Mouse (Mus musculus) limb, embryonic 11.5 days (tissue): ENCODE measurements around the gene St8sia4. TPM values are rescaled to one million over a fixed set of nuclear protein-coding genes. Genes with fewer than 3 reads are reported as not detected.

Experiments used
- ATAC-seq: fragments of 200-750 bp; cut with Nextera tagmentation; 2 replicates; pipeline ENCODE4 v1.8.0; 2017; ENCODE audit warnings: low read depth; ENCODE audit not compliant: insufficient number of reproducible peaks, low FRiP score, low TSS enrichment
- DNase-seq: peaks from one replicate; pipeline ENCODE4 v3.0.0-alpha.2; 2015; ENCODE audit warnings: low spot score
- H3K27ac ChIP-seq: fragments of 300-500 bp; sonication (generic); replicated peaks from 2 replicates; pipeline ENCODE4 v1.5.1; 2014; ENCODE audit warnings: low read depth, mild to moderate bottlenecking, low read length
- H3K27me3 ChIP-seq: fragments of 300-500 bp; sonication (generic); 2 replicates; pipeline ENCODE4 v1.6.1; 2014; ENCODE audit warnings: mild to moderate bottlenecking, low read length, mixed read lengths; ENCODE audit not compliant: control insufficient read depth, insufficient read depth
- H3K36me3 ChIP-seq: fragments of 300-500 bp; sonication (generic); 2 replicates; pipeline ENCODE4 v1.6.1; 2014; ENCODE audit warnings: mild to moderate bottlenecking, low read length, moderate library complexity, mixed read lengths; ENCODE audit not compliant: control insufficient read depth, insufficient read depth
- H3K4me1 ChIP-seq: fragments of 300-500 bp; sonication (generic); 2 replicates; pipeline ENCODE4 v1.6.1; 2014; ENCODE audit warnings: low read length, mixed read lengths; ENCODE audit not compliant: control insufficient read depth, insufficient read depth
- H3K4me2 ChIP-seq: fragments of 300-500 bp; sonication (generic); 2 replicates; pipeline ENCODE4 v1.6.1; 2014; ENCODE audit warnings: low read depth, mild to moderate bottlenecking, moderate library complexity; ENCODE audit not compliant: severe bottlenecking
- H3K4me3 ChIP-seq: fragments of 300-500 bp; sonication (generic); 2 replicates; pipeline ENCODE4 v1.5.1; 2014; ENCODE audit warnings: low read depth, low read length
- H3K9ac ChIP-seq: fragments of 300-500 bp; sonication (generic); 2 replicates; pipeline ENCODE4 v1.6.1; 2014; ENCODE audit warnings: mild to moderate bottlenecking, low read length
- H3K9me3 ChIP-seq: fragments of 300-500 bp; sonication (generic); 2 replicates; pipeline ENCODE4 v1.6.1; 2016; ENCODE audit warnings: low read length; ENCODE audit not compliant: control insufficient read depth
- WGBS: fragments of 180-500 bp; shearing (Covaris S2); extraction: QIAGEN DNeasy Blood & Tissue Kit; methylation state at CpG from one replicate; pipeline ENCODE4 v1.1.7; 2014; 5-methylcytosine and 5-hydroxymethylcytosine counted together
- polyA plus RNA-seq: library from polyadenylated mRNA; unstranded; fragments of >200 nt; fragmentation: Nextera tagmentation; extraction: Ambion mirVana; gene quantifications from 2 replicates; pipeline ENCODE4 v1.2.1, GENCODE M21; 2014

Gene St8sia4
- polyA plus RNA-seq = 2.9 and 4.1 TPM in 2 replicates

DNA sequence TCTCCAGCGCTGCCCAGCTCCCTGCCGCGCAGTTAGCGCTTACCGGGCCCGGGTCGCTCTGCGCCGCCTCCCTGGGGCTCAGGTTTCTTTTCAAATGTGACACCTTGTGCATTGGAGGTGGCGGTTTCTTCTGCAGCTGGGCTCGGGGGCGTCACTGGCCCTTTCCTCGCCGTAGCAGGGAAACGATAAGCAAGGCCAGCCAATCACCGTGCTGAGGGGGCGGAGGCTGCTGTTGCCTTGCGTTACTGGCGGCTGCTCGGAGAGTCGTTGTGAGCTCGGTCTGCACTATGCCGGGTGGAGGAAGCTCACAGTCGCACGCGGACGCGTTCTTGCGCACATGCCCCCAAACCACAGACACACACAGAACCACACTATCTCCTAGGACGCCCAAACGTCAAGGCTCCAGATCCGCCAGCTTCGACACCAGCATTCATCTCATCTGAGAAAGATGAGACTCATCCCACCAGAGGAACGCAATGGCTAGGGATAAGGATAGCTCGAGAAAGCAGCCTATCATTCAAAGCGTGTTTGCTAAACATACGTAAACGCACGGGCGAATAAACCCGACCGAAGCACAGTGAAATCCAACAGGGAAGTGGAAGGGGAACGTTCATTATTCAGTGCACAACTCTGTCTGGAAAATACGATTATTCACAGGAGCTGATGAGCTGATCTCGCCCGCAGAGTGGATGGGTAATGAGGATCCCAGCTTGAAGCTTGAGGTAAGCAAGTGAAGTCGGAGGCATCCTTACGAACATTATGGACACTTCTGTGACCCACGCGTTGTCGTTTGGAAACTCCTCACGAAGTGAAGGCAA is at the start of gene St8sia4:
St8sia4 (minus strand) TSS at position 137 of the 818 bp plus-strand sequence.
- Histone ChIP-seq H3K36me3 (no peaks in the 10 kb centered on the region), H3K4me1 (no peaks in the 10 kb centered on the region), H3K4me2 (peak within 1 kb of the TSS; percentile 83), H3K27ac (no peak within 1 kb of the TSS), H3K9me3 (no peaks in the 10 kb centered on the region), H3K9ac (peak within 1 kb of the TSS; percentile 49), H3K4me3 (peak within 1 kb of the TSS; percentile 37), H3K27me3 (0 out of 2 replicates have a peak, but pooled peaks cover 5% of the 10 kb centered on the region)
- WGBS = under 1% methylated on average over 52 of the region's 52 CpGs
- ATAC-seq = peak; percentile 96
- DNase-seq = peak; percentile 87

DNA sequence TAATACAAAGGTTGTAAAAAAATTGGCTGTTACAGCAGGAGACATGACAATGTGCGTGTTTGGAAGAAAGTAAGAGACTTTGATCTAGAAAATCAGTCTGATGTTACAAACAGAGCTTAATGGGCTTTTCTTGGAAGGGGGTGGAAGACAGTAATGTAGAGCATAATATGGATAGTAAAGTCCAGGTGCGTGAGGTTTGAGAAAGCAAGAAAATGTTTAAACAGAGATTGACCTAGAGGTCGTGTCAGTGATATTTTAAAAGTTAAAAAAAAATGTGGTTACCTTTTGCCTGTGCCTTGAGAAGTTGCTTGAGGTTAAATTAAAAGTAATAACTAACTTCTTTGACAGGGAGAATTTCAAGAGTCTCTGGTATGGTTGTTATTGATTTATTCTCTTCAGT is 41.8 kb upstream of the St8sia4 start:
- Histone ChIP-seq H3K36me3 (no peaks in the 10 kb centered on the region), H3K4me2 (no peak overlapping the region), H3K27ac (no peak overlapping the region), H3K4me3 (no peak overlapping the region), H3K9ac (no peak overlapping the region), H3K27me3 (no peaks in the 10 kb centered on the region), H3K9me3 (no peaks in the 10 kb centered on the region), H3K4me1 (no peaks in the 10 kb centered on the region)
- DNase-seq (no peak), ATAC-seq (no peak)
- WGBS = 63% methylated on average over 3 of the region's 3 CpGs

DNA sequence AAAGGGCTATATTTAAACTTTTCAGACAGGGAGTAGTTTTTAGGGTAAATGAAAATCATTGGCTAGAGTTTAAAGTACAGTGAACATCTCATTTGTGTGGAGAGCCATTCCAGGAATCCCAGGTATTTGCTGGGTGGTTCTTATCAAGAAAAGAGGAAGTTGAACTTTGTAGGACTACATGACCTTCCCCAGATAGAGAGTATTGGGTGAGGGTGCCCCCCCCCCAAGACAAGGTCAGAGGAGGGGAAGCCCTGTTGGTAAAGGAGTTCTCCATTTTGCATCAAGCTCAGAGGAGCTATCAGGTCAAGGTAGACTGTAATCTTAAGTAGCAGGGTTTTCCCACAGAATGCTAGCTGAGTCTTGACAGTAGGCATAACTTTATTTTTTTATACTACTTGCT is 32.5 kb upstream of the St8sia4 start:
- H3K4me1 ChIP-seq = no peaks in the 10 kb centered on the region
- no peak overlapping the region for H3K27ac ChIP-seq
- H3K36me3 ChIP-seq = no peaks in the 10 kb centered on the region
- H3K9ac ChIP-seq = no peak overlapping the region
- no peaks in the 10 kb centered on the region for H3K27me3 ChIP-seq
- H3K4me2 ChIP-seq = no peak overlapping the region
- DNase-seq = no peak
- ATAC-seq = no peak
- no peaks in the 10 kb centered on the region for H3K9me3 ChIP-seq
- no peak overlapping the region for H3K4me3 ChIP-seq

DNA sequence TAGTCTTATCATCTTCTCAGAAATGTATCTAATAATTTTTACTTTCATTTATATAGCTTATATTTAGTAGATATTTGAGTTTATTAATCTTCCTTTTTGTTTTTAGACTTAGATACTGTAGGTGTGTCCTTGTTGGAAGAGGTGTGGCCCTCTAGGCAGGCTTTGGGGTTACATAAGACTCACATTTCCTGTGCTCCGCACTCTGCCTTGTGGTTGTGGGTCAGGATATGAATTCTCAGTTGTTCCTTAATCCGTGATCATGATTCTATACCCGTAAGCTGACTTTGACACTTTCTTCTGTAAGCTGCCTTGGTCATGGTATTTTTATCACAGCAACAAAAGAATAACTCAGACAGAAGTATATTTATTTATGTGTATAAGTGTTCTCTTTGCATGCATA is 6.7 kb upstream of the St8sia4 start:
- H3K9ac ChIP-seq = no peak overlapping the region
- ATAC-seq = no peak
- 88% methylated on average over 3 of the region's 3 CpGs for WGBS

DNA sequence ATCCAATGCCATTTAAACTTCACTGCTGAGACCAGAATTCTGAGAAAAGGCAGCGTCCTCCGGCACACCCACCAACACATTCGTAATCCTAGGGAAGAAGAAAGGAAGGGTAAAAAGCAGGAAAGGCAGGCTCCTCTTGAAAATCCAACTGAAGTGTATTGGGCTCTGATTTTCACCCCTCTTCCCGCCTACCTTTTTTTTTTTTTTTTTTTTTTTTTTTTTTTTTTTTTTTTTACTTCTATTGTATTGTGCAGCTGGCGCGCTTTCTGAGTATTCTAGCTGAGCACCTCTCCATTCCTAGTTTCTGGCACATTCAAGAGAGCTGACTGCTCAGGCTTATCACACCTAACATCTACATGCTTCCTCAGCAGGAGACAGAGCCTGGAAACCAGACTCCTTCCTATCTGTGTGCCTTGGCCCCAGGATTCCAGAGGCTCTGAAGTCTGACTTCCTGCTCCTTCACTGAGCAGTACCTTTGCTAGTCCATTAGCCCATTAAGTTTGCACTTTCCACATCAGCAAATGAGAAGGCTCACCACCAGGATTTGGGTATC is 958 bp upstream of the St8sia4 start:
- Histone ChIP-seq H3K27me3 (0 out of 2 replicates have a peak, but pooled peaks cover 5% of the 10 kb centered on the region), H3K27ac (no peak overlapping the region), H3K36me3 (no peaks in the 10 kb centered on the region), H3K4me2 (peak overlapping the region; percentile 83), H3K9ac (peak overlapping the region; percentile 37; the same call in 1 of the 2 replicates), H3K9me3 (no peaks in the 10 kb centered on the region), H3K4me3 (peak overlapping the region; percentile 37), H3K4me1 (no peaks in the 10 kb centered on the region)
- no peak for ATAC-seq
- DNase-seq = peak; percentile 31
- 10% methylated on average over 6 of the region's 6 CpGs for WGBS

More for the DNA sequence above, 6.7 kb upstream of the St8sia4 start:
- no peaks in the 10 kb centered on the region for H3K9me3 ChIP-seq
- H3K4me2 ChIP-seq = no peak overlapping the region
- H3K27me3 ChIP-seq = no peaks in the 10 kb centered on the region
- no peaks in the 10 kb centered on the region for H3K4me1 ChIP-seq
- no peaks in the 10 kb centered on the region for H3K36me3 ChIP-seq
- no peak for DNase-seq
- H3K4me3 ChIP-seq = no peak overlapping the region
- no peak overlapping the region for H3K27ac ChIP-seq

DNA sequence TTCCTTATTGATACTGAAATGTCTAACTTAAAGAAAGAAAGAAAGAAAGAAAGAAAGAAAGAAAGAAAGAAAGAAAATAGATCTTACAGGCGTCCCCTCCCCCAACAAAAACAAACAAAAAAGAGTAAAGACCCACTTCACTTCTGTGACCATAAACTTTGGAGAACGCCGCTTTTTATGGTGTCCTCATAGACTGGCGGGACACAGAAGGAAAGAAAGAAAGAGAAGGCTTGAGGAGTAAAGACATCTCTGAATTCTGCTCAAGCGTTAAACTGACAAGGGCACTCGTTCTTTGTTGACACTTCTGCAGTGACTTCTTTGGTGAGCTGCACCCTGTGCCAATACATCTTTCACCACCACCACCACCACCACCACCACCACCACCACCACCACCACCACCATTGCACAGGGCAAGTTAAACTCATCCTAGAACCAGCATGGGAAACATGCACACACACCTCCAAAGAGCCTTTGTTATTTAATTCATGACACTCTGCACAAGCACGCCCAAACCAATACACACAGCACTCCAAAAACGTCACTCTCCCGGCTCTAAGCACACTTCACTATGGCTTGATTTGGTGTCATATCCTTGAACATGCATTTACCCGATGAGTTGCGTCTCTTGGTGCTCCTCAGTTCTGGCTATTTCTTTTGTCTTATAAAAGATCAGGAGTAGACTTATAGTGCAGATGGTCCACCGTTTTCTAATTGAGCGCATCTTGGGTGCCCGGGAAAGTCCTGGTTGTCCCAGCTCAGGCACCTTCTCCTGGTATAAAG is 640 bp downstream of the St8sia4 start:
- H3K4me1 ChIP-seq = no peaks in the 10 kb centered on the region
- no peak overlapping the region for H3K27ac ChIP-seq
- H3K27me3 ChIP-seq = 0 out of 2 replicates have a peak, but pooled peaks cover 5% of the 10 kb centered on the region
- 2% methylated on average over 14 of the region's 14 CpGs for WGBS
- no peaks in the 10 kb centered on the region for H3K9me3 ChIP-seq
- H3K36me3 ChIP-seq = no peaks in the 10 kb centered on the region
- DNase-seq (peak; percentile 21), ATAC-seq (no peak)
- peak overlapping the region; percentile 37 for H3K4me3 ChIP-seq
- peak overlapping the region; percentile 49 for H3K9ac ChIP-seq
- H3K4me2 ChIP-seq = peak overlapping the region; percentile 83

DNA sequence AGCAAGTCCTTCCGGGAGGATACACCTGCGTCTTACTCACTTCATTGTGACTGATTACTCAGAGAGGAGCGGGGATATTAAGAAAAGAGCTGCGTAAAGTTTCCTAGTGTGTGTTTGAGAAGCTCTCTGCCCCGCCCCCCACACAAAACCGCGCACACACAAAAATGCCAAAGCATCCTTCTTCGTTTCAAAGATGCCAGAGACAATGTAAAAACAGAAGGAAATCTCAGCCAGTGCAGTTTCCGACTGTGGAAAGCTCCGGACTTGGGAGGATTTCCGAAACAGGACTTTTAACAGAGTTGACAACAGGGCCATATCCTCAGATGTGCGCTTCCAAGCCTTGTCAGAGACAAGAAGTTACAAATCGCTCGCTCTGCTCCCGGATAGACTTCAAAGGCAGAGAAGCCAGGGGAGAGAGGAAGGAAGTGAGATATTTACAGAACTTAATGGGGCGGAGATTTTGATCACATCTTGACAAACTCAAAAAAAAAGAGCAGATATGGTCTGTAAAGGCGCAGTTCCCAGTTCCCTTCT is 1.4 kb downstream of the St8sia4 start:
- no peak overlapping the region for H3K9ac ChIP-seq
- peak overlapping the region; percentile 22; the same call in 1 of the 2 replicates for H3K4me3 ChIP-seq
- ATAC-seq = no peak
- WGBS = 2% methylated on average over 17 of the region's 17 CpGs
- peak overlapping the region; percentile 83 for H3K4me2 ChIP-seq
- H3K27ac ChIP-seq = no peak overlapping the region
- no peaks in the 10 kb centered on the region for H3K36me3 ChIP-seq
- H3K27me3 ChIP-seq = 0 out of 2 replicates have a peak, but pooled peaks cover 5% of the 10 kb centered on the region
- no peaks in the 10 kb centered on the region for H3K4me1 ChIP-seq
- peak; percentile 44 for DNase-seq
- H3K9me3 ChIP-seq = no peaks in the 10 kb centered on the region
